21 mouse cellular contexts compared by ENCODE assay signal in the genomic region with DNA sequence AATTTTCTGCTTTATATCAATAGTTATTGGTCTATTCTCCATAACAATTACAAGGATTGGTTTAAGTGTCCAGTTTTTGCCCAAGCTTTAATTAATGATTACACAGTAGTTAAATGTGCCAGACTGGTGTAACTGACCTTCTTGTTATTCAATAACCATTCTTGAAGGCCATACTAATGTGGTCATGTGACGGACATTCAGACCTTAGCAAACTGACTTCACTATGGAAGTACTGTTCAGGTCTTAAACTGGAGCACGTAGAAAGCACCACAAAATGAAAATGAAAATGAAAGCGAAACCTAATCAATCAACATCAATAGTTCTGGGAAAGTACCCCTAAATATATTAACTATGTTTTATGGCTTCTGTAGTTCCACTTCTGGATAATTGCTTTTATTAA. TPM values are rescaled to one million over a fixed set of nuclear protein-coding genes. Genes with fewer than 3 reads are reported as not detected.
DNase-seq lines count a peak whose midpoint lies in the region; ATAC-seq and TF ChIP-seq lines count a peak whose summit lies in the region.
"Had no signal": no experiment of that assay in that cellular context is flagged by ENCODE, and none has a peak within 500 bp of the region (broad histone marks: within the 10 kb centered on the region; RNA-seq: fewer than 3 reads in every experiment).

No protein-coding gene starts in this region.

- no peaks in the 10 kb centered on the region for H3K79me2 ChIP-seq in MEL (ENCODE audit: control insufficient read depth, insufficient read depth, low read length, poor library complexity)

- no peak for TF ChIP-seq RAD21 in MEL (IDR thresholded peaks at IDR 0.05; ENCODE audit: low read depth, low read length)

- no peak for TF ChIP-seq CTCF in MEL (IDR thresholded peaks at IDR 0.05 in 2 of 3, conservative IDR thresholded peaks at IDR 0.05 in 1 of 3; ENCODE audit: control insufficient read depth in 1 of 3, insufficient read depth in 1 of 3, low read depth in 2 of 3, low read length in 3 of 3, poor library complexity in 1 of 3, severe bottlenecking in 1 of 3)

- H3K27me3 ChIP-seq in MEL (ENCODE audit: control insufficient read depth in 1 of 2, insufficient read depth in 2 of 2, low read length in 2 of 2): no peaks in the 10 kb centered on the region
- no peaks in the 10 kb centered on the region for H3K27me3 ChIP-seq in intestine, embryonic 16.5 days (replicated peaks; ENCODE audit: control insufficient read depth, insufficient read depth, low read length)
- H3K27me3 ChIP-seq: limb, embryonic 15.5 days; midbrain, embryonic 12.5 days had no signal

- WGBS in intestine, embryonic 16.5 days: 66% methylated on average over 3 of the region's 3 CpGs

- no peak overlapping the region for H3K27ac ChIP-seq in MEL (ENCODE audit: control insufficient read depth, low read depth, low read length)
- H3K27ac ChIP-seq in intestine, embryonic 16.5 days (ENCODE audit: low read length): no peak overlapping the region
- H3K27ac ChIP-seq: hindbrain, postnatal 0 days; limb, embryonic 15.5 days; midbrain, embryonic 12.5 days had no signal

- H3K4me1 ChIP-seq in MEL (ENCODE audit: control insufficient read depth in 1 of 2, insufficient read depth in 2 of 2, low read length in 2 of 2): no peaks in the 10 kb centered on the region
- no peaks in the 10 kb centered on the region for H3K4me1 ChIP-seq in intestine, embryonic 16.5 days (ENCODE audit: control insufficient read depth, insufficient read depth, low read length)
- H3K4me1 ChIP-seq: limb, embryonic 15.5 days; midbrain, embryonic 12.5 days had no signal

- DNase-seq in kidney, adult 9 months: peak; percentile 88
- DNase-seq in kidney, postnatal 25 days: no peak
- DNase-seq in CD4-positive helper T cell, adult 2 months (ENCODE audit: low read depth, low spot score): peak; percentile 62
- DNase-seq in MEL (ENCODE audit: low read depth, low spot score): no peak
- no peak for DNase-seq in urinary bladder, postnatal 36 days (ENCODE audit: low spot score in 2 of 2)
- DNase-seq: cerebellum, adult 11-12 months; cerebellum, postnatal 36 days; heart, postnatal 36 days had no signal

- H3K9ac ChIP-seq in MEL (ENCODE audit: control insufficient read depth, low read depth, low read length, poor library complexity, severe bottlenecking): no peak overlapping the region
- no peak overlapping the region for H3K9ac ChIP-seq in intestine, embryonic 16.5 days (ENCODE audit: low read depth, low read length)
- H3K9ac ChIP-seq: limb, embryonic 15.5 days; midbrain, embryonic 12.5 days had no signal

- no peak for TF ChIP-seq EP300 in MEL (IDR thresholded peaks at IDR 0.05; ENCODE audit: low read depth in 1 of 2, low read length in 2 of 2)

- H3K36me3 ChIP-seq in MEL (ENCODE audit: control insufficient read depth in 1 of 2, insufficient read depth in 2 of 2, low read length in 2 of 2): peaks cover 0 to 6% of the 10 kb centered on the region in 2 experiments; a peak in 2 of 4 replicates
- H3K36me3 ChIP-seq in intestine, embryonic 16.5 days (ENCODE audit: control insufficient read depth, insufficient read depth, low read length): no peaks in the 10 kb centered on the region
- H3K36me3 ChIP-seq: limb, embryonic 15.5 days; midbrain, embryonic 12.5 days had no signal

- H3K4me2 ChIP-seq in intestine, embryonic 16.5 days (ENCODE audit: low read depth, low read length): no peak overlapping the region
- H3K4me2 ChIP-seq: heart, embryonic 11.5 days; limb, embryonic 15.5 days; midbrain, embryonic 12.5 days had no signal

- H3K4me3 ChIP-seq in MEL (ENCODE audit: control insufficient read depth in 1 of 2, insufficient read depth in 1 of 2, low read depth in 2 of 2, low read length in 2 of 2): peak overlapping the region in 1 of 2 experiments; percentile 43; a peak in 2 of 4 replicates
- no peak overlapping the region for H3K4me3 ChIP-seq in intestine, embryonic 16.5 days (ENCODE audit: low read length)
- H3K4me3 ChIP-seq: limb, embryonic 15.5 days; midbrain, embryonic 12.5 days; myocyte had no signal

- no peak for TF ChIP-seq POLR2A in MEL (IDR thresholded peaks at IDR 0.05; ENCODE audit: control insufficient read depth in 1 of 2, insufficient read depth in 1 of 2, low read depth in 1 of 2, low read length in 2 of 2, poor library complexity in 1 of 2)

- H3K9me3 ChIP-seq in MEL (replicated peaks; ENCODE audit: insufficient read depth, low read length): no peaks in the 10 kb centered on the region
- H3K9me3 ChIP-seq in intestine, embryonic 16.5 days (ENCODE audit: control insufficient read depth, low read length): no peaks in the 10 kb centered on the region
- H3K9me3 ChIP-seq: limb, embryonic 15.5 days; midbrain, embryonic 12.5 days had no signal

- ATAC-seq in intestine, embryonic 16.5 days: peak; percentile 91
- ATAC-seq in megakaryocyte-erythroid progenitor cell, adult 5-6 weeks (replicated peaks; ENCODE audit: low FRiP score, low TSS enrichment, poor library complexity, severe bottlenecking): no peak
- ATAC-seq in cerebellum, adult (ENCODE audit: insufficient number of reproducible peaks, low FRiP score, low TSS enrichment): no peak
- ATAC-seq: hindbrain, postnatal 0 days; lung, postnatal 0 days had no signal

TF ChIP-seq in MEL, 35 proteins besides CTCF, POLR2A, EP300 and RAD21:
- TF ChIP-seq NELFE (IDR thresholded peaks at IDR 0.05; ENCODE audit: low read depth, low read length) (no peak), E2F4 (IDR thresholded peaks at IDR 0.05; ENCODE audit: borderline replicate concordance, low read depth, low read length) (no peak), JUND (IDR thresholded peaks at IDR 0.05; ENCODE audit: low read depth, low read length) (no peak), GATA1 (IDR thresholded peaks at IDR 0.05; ENCODE audit: low read depth, low read length) (no peak), SMC3 (IDR thresholded peaks at IDR 0.05; ENCODE audit: low read depth, low read length) (no peak), TCF12 (IDR thresholded peaks at IDR 0.05; ENCODE audit: low read depth, low read length) (no peak), USF1 (IDR thresholded peaks at IDR 0.05; ENCODE audit: low read depth, low read length) (peak; percentile 56), ZKSCAN1 (IDR thresholded peaks at IDR 0.05; ENCODE audit: low read depth, low read length) (no peak), POLR2AphosphoS2 (IDR thresholded peaks at IDR 0.05; ENCODE audit: low read length) (no peak), GABPA (IDR thresholded peaks at IDR 0.05; ENCODE audit: low read depth, low read length) (no peak), BHLHE40 (IDR thresholded peaks at IDR 0.05; ENCODE audit: borderline replicate concordance, low read depth, low read length) (no peak), MAX (IDR thresholded peaks at IDR 0.05; ENCODE audit: low read length) (no peak; the same call in 1 of the 2 replicates), SIN3A (IDR thresholded peaks at IDR 0.05; ENCODE audit: low read length) (no peak), MAFK (IDR thresholded peaks at IDR 0.05; ENCODE audit: borderline replicate concordance, low read depth, low read length) (no peak), NRF1 (IDR thresholded peaks at IDR 0.05; ENCODE audit: insufficient read depth, low read depth, low read length, poor library complexity, severe bottlenecking) (no peak), ETS1 (IDR thresholded peaks at IDR 0.05; ENCODE audit: low read depth, low read length) (0 out of 2 replicates have a peak, but pooled peaks have one; percentile 6)
TF ChIP-seq in MEL: peak in this region for 2.

RNA-seq across cellular contexts. Expression of a gene that starts 16.5 kb away (rescaled TPM):
- not detected in 2 replicates for total RNA-seq in MEL (2012; rRNA removed)
- polyA plus RNA-seq in MEL (2012; ENCODE audit: insufficient read depth in 1 of 2, insufficient read length in 2 of 2, low read depth in 1 of 2, low replicate concordance in 2 of 2, missing spikeins in 1 of 2): not detected
- 0.20 and 0.29 TPM in 2 replicates for polyA plus RNA-seq in intestine, embryonic 16.5 days (2015; fragmentation: Nextera tagmentation; extraction: Ambion mirVana)
- total RNA-seq in megakaryocyte-erythroid progenitor cell, adult 5-6 weeks (2014; fragmentation: Nextera tagmentation): not detected in 2 replicates
- not detected in 2 replicates for total RNA-seq in megakaryocyte-erythroid progenitor cell, adult 5-6 weeks (2017)
- total RNA-seq: gastrocnemius, adult 8-10 months had no signal
- polyA plus RNA-seq: hindbrain, postnatal 0 days; midbrain, embryonic 12.5 days had no signal

RNA-seq across cellular contexts. Expression of a gene that starts 35.2 kb away (rescaled TPM):
- 0.65 and 0.85 TPM in 2 replicates for total RNA-seq in MEL (2012; rRNA removed)
- 1 to 10 TPM in 1 of 2 experiments, not detected in 1; 1.7 TPM for polyA plus RNA-seq in MEL (2012; ENCODE audit: insufficient read depth in 1 of 2, insufficient read length in 2 of 2, low read depth in 1 of 2, low replicate concordance in 2 of 2, missing spikeins in 1 of 2)
- 3.7 and 5.3 TPM in 2 replicates for polyA plus RNA-seq in intestine, embryonic 16.5 days (2015; fragmentation: Nextera tagmentation; extraction: Ambion mirVana)
- 28.8 and 44.9 TPM in 2 replicates for total RNA-seq in megakaryocyte-erythroid progenitor cell, adult 5-6 weeks (2014; fragmentation: Nextera tagmentation)
- total RNA-seq in megakaryocyte-erythroid progenitor cell, adult 5-6 weeks (2017): 9.8 and 12.2 TPM in 2 replicates
- total RNA-seq: hindbrain, postnatal 0 days had no signal

RNA-seq across cellular contexts. Expression of a gene that starts 46.7 kb away (rescaled TPM):
- total RNA-seq in MEL (2012; rRNA removed): 11.7 and 14.5 TPM in 2 replicates
- 10 to 100 TPM in 1 of 2 experiments, not detected in 1; 45.2 TPM for polyA plus RNA-seq in MEL (2012; ENCODE audit: insufficient read depth in 1 of 2, insufficient read length in 2 of 2, low read depth in 1 of 2, low replicate concordance in 2 of 2, missing spikeins in 1 of 2)
- not detected in 2 replicates for polyA plus RNA-seq in intestine, embryonic 16.5 days (2015; fragmentation: Nextera tagmentation; extraction: Ambion mirVana)
- total RNA-seq in megakaryocyte-erythroid progenitor cell, adult 5-6 weeks (2014; fragmentation: Nextera tagmentation): not detected in 2 replicates
- 194 and 233 TPM in 2 replicates for total RNA-seq in megakaryocyte-erythroid progenitor cell, adult 5-6 weeks (2017)
- polyA plus RNA-seq: embryonic facial prominence, embryonic 11.5 days; heart, embryonic 11.5 days; hindbrain, postnatal 0 days; limb, embryonic 15.5 days; lung, postnatal 0 days; midbrain, embryonic 12.5 days had no signal

RNA-seq across cellular contexts. Expression of a gene that starts 50.6 kb away (rescaled TPM):
- not detected in 2 replicates for total RNA-seq in MEL (2012; rRNA removed)
- polyA plus RNA-seq in MEL (2012; ENCODE audit: insufficient read depth in 1 of 2, insufficient read length in 2 of 2, low read depth in 1 of 2, low replicate concordance in 2 of 2, missing spikeins in 1 of 2): not detected
- not detected in 2 replicates for polyA plus RNA-seq in intestine, embryonic 16.5 days (2015; fragmentation: Nextera tagmentation; extraction: Ambion mirVana)
- not detected in 2 replicates for total RNA-seq in megakaryocyte-erythroid progenitor cell, adult 5-6 weeks (2014; fragmentation: Nextera tagmentation)
- not detected in 2 replicates for total RNA-seq in megakaryocyte-erythroid progenitor cell, adult 5-6 weeks (2017)
- total RNA-seq: gastrocnemius, adult 8-10 months; heart, postnatal 36 days; hindbrain, postnatal 0 days; layer of hippocampus, postnatal 10 days; left cerebral cortex, postnatal 14 days had no signal
- polyA plus RNA-seq: embryonic facial prominence, embryonic 11.5 days; heart, embryonic 11.5 days; hindbrain, postnatal 0 days; limb, embryonic 15.5 days; lung, postnatal 0 days; midbrain, embryonic 12.5 days; myocyte had no signal

RNA-seq across cellular contexts. Expression of a gene that starts 58.9 kb away (rescaled TPM):
- total RNA-seq in MEL (2012; rRNA removed): not detected in 2 replicates
- polyA plus RNA-seq in MEL (2012; ENCODE audit: insufficient read depth in 1 of 2, insufficient read length in 2 of 2, low read depth in 1 of 2, low replicate concordance in 2 of 2, missing spikeins in 1 of 2): not detected
- polyA plus RNA-seq in intestine, embryonic 16.5 days (2015; fragmentation: Nextera tagmentation; extraction: Ambion mirVana): not detected in 2 replicates
- total RNA-seq in megakaryocyte-erythroid progenitor cell, adult 5-6 weeks (2014; fragmentation: Nextera tagmentation): not detected in 2 replicates
- not detected in 2 replicates for total RNA-seq in megakaryocyte-erythroid progenitor cell, adult 5-6 weeks (2017)
- total RNA-seq: gastrocnemius, adult 8-10 months; heart, postnatal 36 days; hindbrain, postnatal 0 days; layer of hippocampus, postnatal 10 days; left cerebral cortex, postnatal 14 days had no signal
- polyA plus RNA-seq: embryonic facial prominence, embryonic 11.5 days; heart, embryonic 11.5 days; hindbrain, postnatal 0 days; limb, embryonic 15.5 days; lung, postnatal 0 days; midbrain, embryonic 12.5 days; myocyte had no signal

Comparison
In these comparisons a context has a peak if more than half of its experiments do, and no peak if none do; other contexts are left out.
1. DNase-seq: peak in kidney, adult 9 months (single experiment) and CD4-positive helper T cell, adult 2 months (single experiment); none in kidney, postnatal 25 days (0 of 2), MEL (single experiment) and urinary bladder, postnatal 36 days (0 of 2).